Mouse (Mus musculus): ENCODE data around the gene 1700001K19Rik. TPM values are rescaled to one million over a fixed set of nuclear protein-coding genes. Genes with fewer than 3 reads are reported as not detected.
"Not testable (repeated sequence)": the region's sequence is repeated elsewhere in the genome, so short reads cannot be mapped to it uniquely, and the experiment has no call there.

1700001K19Rik gene
- polyA plus RNA-seq, 1 experiment: 0.16 TPM

DNA sequence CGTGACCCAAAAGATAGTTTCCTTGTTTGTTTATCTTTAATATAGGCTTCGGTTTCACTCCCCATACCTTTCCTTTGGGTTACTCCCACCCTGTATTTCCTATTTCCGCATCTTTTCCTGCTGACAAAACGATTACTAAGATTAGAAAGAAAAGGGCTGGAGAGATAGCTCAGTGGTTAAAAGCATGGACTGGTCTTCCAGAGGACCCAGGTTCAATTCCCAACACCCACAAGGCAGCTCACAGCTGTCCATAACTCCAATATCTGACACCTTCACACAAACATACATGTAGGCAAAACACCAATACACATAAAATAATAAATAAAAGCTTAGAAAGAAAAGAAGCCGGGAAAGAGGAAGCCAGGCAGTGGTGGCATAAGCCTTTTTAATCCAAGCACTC, 15.0 kb upstream of the 1700001K19Rik start:
- Histone ChIP-seq H3K27ac (ENCODE audit: control insufficient read depth, insufficient read depth, low read length) (no peak overlapping the region), H3K27me3 (ENCODE audit: control insufficient read depth, insufficient read depth, low read length) (no peaks in the 10 kb centered on the region), H3K4me1 (replicated peaks; ENCODE audit: control insufficient read depth, insufficient read depth, low read length) (peaks cover 31% of the 10 kb centered on the region), H3K36me3 (ENCODE audit: control insufficient read depth, insufficient read depth, low read length) (peaks cover 16% of the 10 kb centered on the region), H3K4me3 (ENCODE audit: control insufficient read depth, insufficient read depth, low read length) (no peak overlapping the region)
- TF ChIP-seq CTCF (IDR thresholded peaks at IDR 0.05; ENCODE audit: borderline replicate concordance, control insufficient read depth, extremely low read depth, insufficient read depth, low read length, poor library complexity) (no peak), POLR2A (IDR thresholded peaks at IDR 0.05; ENCODE audit: control insufficient read depth, extremely low read depth, insufficient read depth, low read length, poor library complexity) (no peak)
- DNase-seq: no peak
- 77% methylated on average over 5 of the region's 5 CpGs for WGBS

DNA sequence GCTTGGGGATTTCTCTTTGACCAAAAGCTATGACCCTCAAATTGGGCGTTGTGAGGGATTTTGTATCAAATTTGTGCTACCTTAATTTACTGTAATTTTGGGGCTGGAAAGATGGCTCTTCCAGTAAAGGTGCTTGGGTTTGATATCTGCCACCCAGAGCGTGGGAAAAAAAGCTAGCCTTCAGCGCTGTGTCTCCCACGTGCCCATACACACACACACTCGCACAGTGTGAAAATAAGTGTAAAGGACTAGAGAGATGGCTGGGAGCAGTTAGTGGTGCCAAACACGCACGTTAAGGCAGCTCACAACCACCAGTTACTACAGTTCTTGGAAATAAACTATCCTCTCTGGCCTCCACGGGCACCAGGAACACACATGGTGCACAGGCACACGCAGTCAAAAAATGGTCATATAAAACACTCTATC, 14.6 kb upstream of the 1700001K19Rik start:
- Histone ChIP-seq H3K27ac (ENCODE audit: control insufficient read depth, insufficient read depth, low read length) (no peak overlapping the region), H3K4me1 (replicated peaks; ENCODE audit: control insufficient read depth, insufficient read depth, low read length) (peaks cover 31% of the 10 kb centered on the region), H3K4me3 (ENCODE audit: control insufficient read depth, insufficient read depth, low read length) (peak overlapping the region; percentile 76), H3K27me3 (ENCODE audit: control insufficient read depth, insufficient read depth, low read length) (no peaks in the 10 kb centered on the region), H3K36me3 (ENCODE audit: control insufficient read depth, insufficient read depth, low read length) (peaks cover 16% of the 10 kb centered on the region)
- WGBS: 56% methylated on average over 9 of the region's 9 CpGs
- TF ChIP-seq CTCF (IDR thresholded peaks at IDR 0.05; ENCODE audit: borderline replicate concordance, control insufficient read depth, extremely low read depth, insufficient read depth, low read length, poor library complexity): no peak
- TF ChIP-seq POLR2A (IDR thresholded peaks at IDR 0.05; ENCODE audit: control insufficient read depth, extremely low read depth, insufficient read depth, low read length, poor library complexity): no peak
- peak; percentile 8 for DNase-seq

DNA sequence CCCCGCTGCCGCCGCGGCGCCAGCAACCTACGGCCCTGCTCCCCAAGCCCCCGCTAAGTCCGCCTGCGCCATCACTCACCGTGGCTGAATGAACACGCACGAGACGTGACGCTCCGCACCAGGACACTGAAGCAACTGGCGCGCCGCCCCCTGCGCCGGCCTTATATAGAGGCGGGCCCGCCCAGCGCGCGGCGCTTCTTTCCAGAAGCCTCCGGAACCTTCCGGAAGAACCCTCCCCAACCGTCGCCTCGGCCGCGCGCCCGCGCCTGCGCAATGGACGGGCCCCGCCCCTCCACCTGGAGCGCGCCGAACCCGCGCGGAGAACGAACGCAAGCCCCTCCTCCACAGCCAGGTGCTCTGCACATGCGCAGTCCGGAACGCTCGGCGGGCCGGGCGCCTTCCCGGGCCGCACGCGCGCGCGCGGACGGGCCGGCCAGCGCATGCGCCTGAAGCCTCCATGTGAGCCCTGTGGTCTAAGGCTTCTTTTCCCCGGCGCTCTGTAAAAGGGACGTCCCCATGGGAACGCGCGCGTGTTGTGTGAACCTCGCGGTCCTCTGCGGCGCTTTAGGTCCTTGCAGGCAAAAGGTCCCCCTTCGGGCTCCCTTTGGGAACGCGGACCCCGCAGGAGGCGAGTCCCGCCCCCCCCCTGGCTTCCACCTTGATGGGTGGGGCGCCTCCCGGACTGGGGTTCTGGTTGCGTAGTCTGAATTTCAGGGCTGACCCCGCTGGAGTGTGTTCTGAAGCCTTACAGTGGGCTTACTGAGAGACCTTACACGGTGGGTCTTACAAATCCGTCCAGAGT, 14.0 kb upstream of the 1700001K19Rik start:
- Histone ChIP-seq H3K27me3 (ENCODE audit: control insufficient read depth, insufficient read depth, low read length) (no peaks in the 10 kb centered on the region), H3K36me3 (ENCODE audit: control insufficient read depth, insufficient read depth, low read length) (peaks cover 21% of the 10 kb centered on the region), H3K4me1 (replicated peaks; ENCODE audit: control insufficient read depth, insufficient read depth, low read length) (peaks cover 26% of the 10 kb centered on the region), H3K4me3 (ENCODE audit: control insufficient read depth, insufficient read depth, low read length) (peak overlapping the region; percentile 84), H3K27ac (ENCODE audit: control insufficient read depth, insufficient read depth, low read length) (peak overlapping the region; percentile 20)
- TF ChIP-seq POLR2A (IDR thresholded peaks at IDR 0.05; ENCODE audit: control insufficient read depth, extremely low read depth, insufficient read depth, low read length, poor library complexity): peak; percentile 99
- TF ChIP-seq CTCF (IDR thresholded peaks at IDR 0.05; ENCODE audit: borderline replicate concordance, control insufficient read depth, extremely low read depth, insufficient read depth, low read length, poor library complexity): peak; percentile 71
- peak; percentile 98 for DNase-seq
- WGBS: under 1% methylated on average over 89 of the region's 89 CpGs

DNA sequence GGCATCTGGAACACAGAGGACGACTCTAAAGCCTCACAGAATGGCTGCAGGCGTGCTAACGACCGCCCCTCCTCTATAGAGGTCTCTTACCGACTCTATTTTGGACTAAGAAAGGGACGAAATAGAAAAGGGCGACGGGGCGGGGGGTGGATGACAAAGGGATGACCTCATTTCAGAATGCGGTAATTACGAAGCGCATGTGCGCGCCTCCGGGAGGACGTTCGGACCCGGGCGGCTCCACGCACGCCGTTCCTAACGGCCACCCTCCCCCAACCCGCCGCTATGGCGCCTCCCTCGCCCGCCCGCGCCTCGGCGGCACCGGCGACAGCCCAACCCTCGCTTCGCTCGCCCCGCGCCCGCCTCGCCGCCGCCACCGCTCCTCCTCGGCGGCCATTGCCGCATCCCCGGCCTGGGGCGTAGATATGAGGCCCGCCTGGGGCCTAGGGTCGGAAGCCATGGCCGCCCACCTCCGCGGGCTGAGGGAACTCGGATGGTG, 13.3 kb upstream of the 1700001K19Rik start:
- peak; percentile 48 for DNase-seq
- Histone ChIP-seq H3K27me3 (ENCODE audit: control insufficient read depth, insufficient read depth, low read length) (no peaks in the 10 kb centered on the region), H3K36me3 (ENCODE audit: control insufficient read depth, insufficient read depth, low read length) (peaks cover 23% of the 10 kb centered on the region), H3K4me3 (ENCODE audit: control insufficient read depth, insufficient read depth, low read length) (peak overlapping the region; percentile 84), H3K27ac (ENCODE audit: control insufficient read depth, insufficient read depth, low read length) (peak overlapping the region; percentile 20), H3K4me1 (replicated peaks; ENCODE audit: control insufficient read depth, insufficient read depth, low read length) (peaks cover 20% of the 10 kb centered on the region)
- TF ChIP-seq CTCF (IDR thresholded peaks at IDR 0.05; ENCODE audit: borderline replicate concordance, control insufficient read depth, extremely low read depth, insufficient read depth, low read length, poor library complexity) (no peak), POLR2A (IDR thresholded peaks at IDR 0.05; ENCODE audit: control insufficient read depth, extremely low read depth, insufficient read depth, low read length, poor library complexity) (no peak)
- WGBS: under 1% methylated on average over 55 of the region's 55 CpGs

DNA sequence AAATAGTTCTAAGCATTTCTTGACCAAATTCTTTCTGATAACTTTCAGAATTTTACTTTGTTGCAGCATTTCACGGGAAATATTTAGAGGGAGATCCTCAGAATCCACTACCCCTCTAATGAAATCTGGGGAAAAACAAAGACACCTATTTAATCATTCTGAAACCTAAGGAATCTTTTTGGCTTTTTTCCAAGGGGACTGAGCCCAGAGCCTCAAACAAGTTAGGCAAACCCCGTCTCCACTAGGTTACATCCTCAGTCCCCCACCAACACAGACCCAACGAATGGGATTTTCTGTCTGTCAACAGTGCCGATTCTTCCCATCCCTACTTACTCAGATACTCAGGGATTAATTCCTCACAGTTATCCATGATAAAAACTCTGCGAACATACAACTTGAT, 11.0 kb upstream of the 1700001K19Rik start:
- DNase-seq; H3K27me3 ChIP-seq (ENCODE audit: control insufficient read depth, insufficient read depth, low read length); H3K4me3 ChIP-seq (ENCODE audit: control insufficient read depth, insufficient read depth, low read length); H3K27ac ChIP-seq (ENCODE audit: control insufficient read depth, insufficient read depth, low read length): not testable (repeated sequence)
- H3K4me1 ChIP-seq (replicated peaks; ENCODE audit: control insufficient read depth, insufficient read depth, low read length): peaks cover 11% of the 10 kb centered on the region
- H3K36me3 ChIP-seq (ENCODE audit: control insufficient read depth, insufficient read depth, low read length): peaks cover 39% of the 10 kb centered on the region
- WGBS: 90% methylated on average over 5 of the region's 5 CpGs

DNA sequence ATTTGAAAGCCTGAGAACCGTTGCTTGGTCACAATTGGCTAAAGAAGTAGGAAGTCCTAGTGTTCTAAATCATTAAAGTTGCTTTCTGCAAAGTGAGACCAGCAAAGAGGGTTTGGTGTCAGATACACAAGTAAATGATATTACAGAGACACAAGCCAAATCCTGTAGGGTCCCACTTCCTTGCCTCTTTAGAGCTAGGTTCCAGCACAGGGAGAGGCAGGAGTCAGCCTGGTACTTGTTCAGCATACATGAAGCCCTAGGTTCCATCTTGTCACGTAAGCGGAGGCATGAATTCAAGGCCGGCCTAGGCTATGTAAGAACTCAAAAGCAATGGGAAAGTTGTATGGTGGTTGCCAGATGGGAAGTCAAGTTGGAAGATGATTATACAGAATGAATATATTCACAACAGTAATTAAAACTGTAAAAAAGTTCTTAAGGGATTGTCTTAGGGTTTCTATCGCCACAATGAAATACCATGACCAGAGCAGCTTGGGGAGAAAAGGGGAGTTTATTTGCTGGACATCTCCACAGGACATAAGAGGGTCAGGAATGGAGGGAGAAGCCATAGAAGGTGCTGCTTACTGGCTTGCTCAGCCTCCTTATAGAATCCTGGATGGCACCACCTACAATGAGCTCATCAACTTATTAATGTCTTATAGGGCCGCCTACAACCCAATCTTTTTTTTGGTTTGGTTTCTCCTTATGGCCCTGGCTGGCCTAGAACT, 7.7 kb upstream of the 1700001K19Rik start:
- no peak for TF ChIP-seq CTCF (IDR thresholded peaks at IDR 0.05; ENCODE audit: borderline replicate concordance, control insufficient read depth, extremely low read depth, insufficient read depth, low read length, poor library complexity)
- no peak for TF ChIP-seq POLR2A (IDR thresholded peaks at IDR 0.05; ENCODE audit: control insufficient read depth, extremely low read depth, insufficient read depth, low read length, poor library complexity)
- Histone ChIP-seq H3K27me3 (ENCODE audit: control insufficient read depth, insufficient read depth, low read length) (no peaks in the 10 kb centered on the region), H3K4me3 (ENCODE audit: control insufficient read depth, insufficient read depth, low read length) (no peak overlapping the region), H3K27ac (ENCODE audit: control insufficient read depth, insufficient read depth, low read length) (no peak overlapping the region), H3K4me1 (replicated peaks; ENCODE audit: control insufficient read depth, insufficient read depth, low read length) (peaks cover 3% of the 10 kb centered on the region; the same call in 1 of the 2 replicates), H3K36me3 (ENCODE audit: control insufficient read depth, insufficient read depth, low read length) (peaks cover 43% of the 10 kb centered on the region)
- no peak for DNase-seq
- WGBS: 95% methylated on average over 6 of the region's 6 CpGs

DNA sequence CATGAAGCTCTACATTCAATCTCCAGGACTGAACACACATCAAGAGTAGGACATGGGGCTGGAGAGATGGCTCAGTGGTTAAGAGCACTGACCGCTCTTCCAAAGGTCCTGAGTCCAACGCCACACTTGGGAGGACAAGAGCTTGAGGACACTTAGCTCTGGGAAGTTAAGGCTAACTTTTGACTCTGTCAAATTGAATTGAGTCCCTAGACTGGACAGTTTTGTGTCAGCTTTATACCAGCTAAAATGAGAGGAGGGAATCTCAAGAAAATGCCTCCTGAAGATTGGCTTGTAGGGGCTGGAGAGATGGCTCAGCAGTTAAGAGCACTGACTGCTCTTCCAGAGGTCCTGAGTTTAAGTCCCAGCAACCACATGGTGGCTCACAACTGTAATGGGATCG, 6.5 kb upstream of the 1700001K19Rik start:
- not testable (repeated sequence) for DNase-seq; H3K4me1 ChIP-seq (replicated peaks; ENCODE audit: control insufficient read depth, insufficient read depth, low read length); H3K27ac ChIP-seq (ENCODE audit: control insufficient read depth, insufficient read depth, low read length); H3K27me3 ChIP-seq (ENCODE audit: control insufficient read depth, insufficient read depth, low read length); H3K4me3 ChIP-seq (ENCODE audit: control insufficient read depth, insufficient read depth, low read length)
- H3K36me3 ChIP-seq (ENCODE audit: control insufficient read depth, insufficient read depth, low read length): peaks cover 36% of the 10 kb centered on the region
- 96% methylated on average over 3 of the region's 3 CpGs for WGBS
